Comparison of ENCODE assay signal across 29 mouse cellular contexts in genomic region chr8:121865356-121865755, GRCm38 (mm10). TPM values are rescaled to one million over a fixed set of nuclear protein-coding genes. Genes with fewer than 3 reads are reported as not detected.
DNase-seq lines count a peak whose midpoint lies in the region; ATAC-seq and TF ChIP-seq lines count a peak whose summit lies in the region.
"Had no signal": no experiment of that assay in that cellular context is flagged by ENCODE, and none has a peak within 500 bp of the region (broad histone marks: within the 10 kb centered on the region; RNA-seq: fewer than 3 reads in every experiment).

No protein-coding gene starts in this region.

- H3K27me3 ChIP-seq in intestine, embryonic 16.5 days (replicated peaks; ENCODE audit: control insufficient read depth, insufficient read depth, low read length), result no peaks in the 10 kb centered on the region
- no peaks in the 10 kb centered on the region for H3K27me3 ChIP-seq in intestine, postnatal 0 days (replicated peaks; ENCODE audit: control insufficient read depth, insufficient read depth, low read length)
- no peaks in the 10 kb centered on the region for H3K27me3 ChIP-seq in embryonic facial prominence, embryonic 10.5 days (replicated peaks; ENCODE audit: low read depth, poor library complexity, severe bottlenecking)
- no peaks in the 10 kb centered on the region for H3K27me3 ChIP-seq in stomach, embryonic 15.5 days (replicated peaks)
- H3K27me3 ChIP-seq in heart, adult 2 months (ENCODE audit: control insufficient read depth, insufficient read depth, low read length), result no peaks in the 10 kb centered on the region
- no peaks in the 10 kb centered on the region for H3K27me3 ChIP-seq in hindbrain, embryonic 10.5 days (ENCODE audit: insufficient read depth, poor library complexity, severe bottlenecking)
- H3K27me3 ChIP-seq: embryonic facial prominence, embryonic 15.5 days; forebrain, embryonic 13.5 days; hindbrain, embryonic 13.5 days; lung, embryonic 15.5 days; midbrain, embryonic 15.5 days; Patski had no signal

- no peak overlapping the region for H3K4me3 ChIP-seq in intestine, embryonic 16.5 days (ENCODE audit: low read length)
- H3K4me3 ChIP-seq in intestine, postnatal 0 days (ENCODE audit: low read depth, low read length), result no peak overlapping the region
- H3K4me3 ChIP-seq in embryonic facial prominence, embryonic 10.5 days, result no peak overlapping the region
- H3K4me3 ChIP-seq in stomach, embryonic 15.5 days (replicated peaks), result no peak overlapping the region
- H3K4me3 ChIP-seq in heart, adult 2 months, result no peak overlapping the region
- H3K4me3 ChIP-seq in hindbrain, embryonic 10.5 days, result no peak overlapping the region
- H3K4me3 ChIP-seq: embryonic facial prominence, embryonic 15.5 days; forebrain, embryonic 13.5 days; heart, embryonic 10.5 days; hindbrain, embryonic 13.5 days; lung, embryonic 15.5 days; midbrain, embryonic 15.5 days had no signal

- no peaks in the 10 kb centered on the region for H3K9me3 ChIP-seq in intestine, embryonic 16.5 days (ENCODE audit: control insufficient read depth, low read length)
- no peaks in the 10 kb centered on the region for H3K9me3 ChIP-seq in intestine, postnatal 0 days (ENCODE audit: control insufficient read depth)
- no peaks in the 10 kb centered on the region for H3K9me3 ChIP-seq in embryonic facial prominence, embryonic 10.5 days
- H3K9me3 ChIP-seq in stomach, embryonic 15.5 days, result no peaks in the 10 kb centered on the region
- no peaks in the 10 kb centered on the region for H3K9me3 ChIP-seq in hindbrain, embryonic 10.5 days
- H3K9me3 ChIP-seq: embryonic facial prominence, embryonic 15.5 days; forebrain, embryonic 13.5 days; G1E; heart, embryonic 10.5 days; hindbrain, embryonic 13.5 days; lung, embryonic 15.5 days; midbrain, embryonic 15.5 days had no signal

- intact Hi-C loops in heart, adult 2 months (cut with DNase I), result no loop called here

- no peaks in the 10 kb centered on the region for H3K36me3 ChIP-seq in intestine, embryonic 16.5 days (ENCODE audit: control insufficient read depth, insufficient read depth, low read length)
- no peaks in the 10 kb centered on the region for H3K36me3 ChIP-seq in intestine, postnatal 0 days (ENCODE audit: control insufficient read depth, insufficient read depth)
- no peaks in the 10 kb centered on the region for H3K36me3 ChIP-seq in embryonic facial prominence, embryonic 10.5 days (replicated peaks)
- H3K36me3 ChIP-seq in stomach, embryonic 15.5 days, result no peaks in the 10 kb centered on the region
- no peaks in the 10 kb centered on the region for H3K36me3 ChIP-seq in heart, adult 2 months (ENCODE audit: control insufficient read depth, insufficient read depth, low read length)
- no peaks in the 10 kb centered on the region for H3K36me3 ChIP-seq in hindbrain, embryonic 10.5 days
- H3K36me3 ChIP-seq: embryonic facial prominence, embryonic 15.5 days; G1E; heart, embryonic 10.5 days; hindbrain, embryonic 13.5 days; lung, embryonic 15.5 days; midbrain, embryonic 15.5 days had no signal

- WGBS in intestine, embryonic 16.5 days, result 61% methylated on average over 8 of the region's 8 CpGs
- 65% methylated on average over 8 of the region's 8 CpGs for WGBS in intestine, postnatal 0 days
- WGBS in embryonic facial prominence, embryonic 10.5 days, result 57% methylated on average over 8 of the region's 8 CpGs
- 36% methylated on average over 8 of the region's 8 CpGs for WGBS in large intestine, adult 2 months
- 44% methylated on average over 8 of the region's 8 CpGs for WGBS in stomach, embryonic 15.5 days
- 81% methylated on average over 8 of the region's 8 CpGs for WGBS in heart, adult 2 months
- WGBS in hindbrain, embryonic 10.5 days, result 76% methylated on average over 8 of the region's 8 CpGs

- no peaks in the 10 kb centered on the region for H3K79me2 ChIP-seq in heart, adult 2 months (replicated peaks; ENCODE audit: control insufficient read depth, insufficient read depth, low read length)

- H3K9ac ChIP-seq in intestine, embryonic 16.5 days (ENCODE audit: low read depth, low read length), result no peak overlapping the region
- no peak overlapping the region for H3K9ac ChIP-seq in intestine, postnatal 0 days (ENCODE audit: low read depth, low read length)
- H3K9ac ChIP-seq in stomach, embryonic 15.5 days, result no peak overlapping the region
- no peak overlapping the region for H3K9ac ChIP-seq in heart, adult 2 months (ENCODE audit: low read depth, low read length)
- H3K9ac ChIP-seq: embryonic facial prominence, embryonic 15.5 days; forebrain, embryonic 13.5 days; hindbrain, embryonic 13.5 days; lung, embryonic 15.5 days; midbrain, embryonic 15.5 days had no signal

- 0 out of 2 replicates have a peak, but pooled peaks have one; percentile 26 for ATAC-seq in intestine, embryonic 16.5 days
- no peak for ATAC-seq in intestine, postnatal 0 days
- ATAC-seq in stomach, embryonic 15.5 days (ENCODE audit: insufficient read depth, low FRiP score, low read depth), result peak; percentile 19; the same call in 1 of the 2 replicates
- ATAC-seq: forebrain, embryonic 13.5 days; midbrain, embryonic 15.5 days; Patski had no signal

- H3K27ac ChIP-seq in intestine, embryonic 16.5 days (ENCODE audit: low read length), result no peak overlapping the region
- no peak overlapping the region for H3K27ac ChIP-seq in intestine, postnatal 0 days (ENCODE audit: low read depth, low read length)
- H3K27ac ChIP-seq in embryonic facial prominence, embryonic 10.5 days (replicated peaks), result no peak overlapping the region
- H3K27ac ChIP-seq in stomach, embryonic 15.5 days, result no peak overlapping the region
- no peak overlapping the region for H3K27ac ChIP-seq in heart, adult 2 months
- no peak overlapping the region for H3K27ac ChIP-seq in hindbrain, embryonic 10.5 days
- H3K27ac ChIP-seq: embryonic facial prominence, embryonic 15.5 days; forebrain, embryonic 13.5 days; heart, embryonic 10.5 days; hindbrain, embryonic 13.5 days; lung, embryonic 15.5 days; midbrain, embryonic 15.5 days had no signal

- no peak for TF ChIP-seq CTCF in intestine, postnatal 0 days (IDR thresholded peaks at IDR 0.05; ENCODE audit: low read depth)
- no peak for TF ChIP-seq CTCF in heart, adult 2 months (IDR thresholded peaks at IDR 0.05)

- no peak for TF ChIP-seq POLR2A in heart, adult 2 months (IDR thresholded peaks at IDR 0.05; ENCODE audit: insufficient read depth, low read depth, low read length)

- no peak for TF ChIP-seq EP300 in heart, adult 2 months (IDR thresholded peaks at IDR 0.05; ENCODE audit: insufficient read depth, low read depth, low read length)

- peak; percentile 52 for DNase-seq in embryonic facial prominence, embryonic 10.5 days (ENCODE audit: low spot score)
- DNase-seq in large intestine, adult 2 months (ENCODE audit: low read depth, low spot score), result peak; percentile 27
- DNase-seq in heart, adult 2 months, result no peak
- no peak for DNase-seq in hindbrain, embryonic 10.5 days (ENCODE audit: low spot score)
- DNase-seq in right cerebral cortex, postnatal 4 days, result no peak
- DNase-seq: adrenal gland, postnatal 10 days; cerebellum, adult 11 months; cerebellum, adult 9-11 months; gastrocnemius, postnatal 14 days; heart, postnatal 36 days; kidney, adult 18-20 months; kidney, postnatal 36 days; left cerebral cortex, postnatal 4 days; lung, postnatal 4 days; right cerebral cortex, adult 18-20 months; thymus, adult 2 months; thymus, postnatal 36 days had no signal

- H3K4me2 ChIP-seq in intestine, embryonic 16.5 days (ENCODE audit: low read depth, low read length), result no peak overlapping the region
- H3K4me2 ChIP-seq in intestine, postnatal 0 days (replicated peaks; ENCODE audit: low read depth), result no peak overlapping the region
- no peak overlapping the region for H3K4me2 ChIP-seq in stomach, embryonic 15.5 days
- H3K4me2 ChIP-seq: embryonic facial prominence, embryonic 15.5 days; forebrain, embryonic 13.5 days; hindbrain, embryonic 13.5 days; liver, embryonic 11.5 days; lung, embryonic 15.5 days; midbrain, embryonic 15.5 days had no signal

- H3K4me1 ChIP-seq in intestine, embryonic 16.5 days (ENCODE audit: control insufficient read depth, insufficient read depth, low read length), result no peaks in the 10 kb centered on the region
- no peaks in the 10 kb centered on the region for H3K4me1 ChIP-seq in intestine, postnatal 0 days (replicated peaks; ENCODE audit: control insufficient read depth, insufficient read depth, low read length)
- peaks cover 29% of the 10 kb centered on the region for H3K4me1 ChIP-seq in embryonic facial prominence, embryonic 10.5 days
- H3K4me1 ChIP-seq in stomach, embryonic 15.5 days, result 0 out of 2 replicates have a peak, but pooled peaks cover 3% of the 10 kb centered on the region
- peaks cover 2% of the 10 kb centered on the region; the same call in 1 of the 2 replicates for H3K4me1 ChIP-seq in heart, adult 2 months (ENCODE audit: control insufficient read depth, insufficient read depth, low read length)
- peaks cover 14% of the 10 kb centered on the region; the same call in 1 of the 2 replicates for H3K4me1 ChIP-seq in hindbrain, embryonic 10.5 days (replicated peaks)
- H3K4me1 ChIP-seq: forebrain, embryonic 13.5 days; heart, embryonic 10.5 days; hindbrain, embryonic 13.5 days; lung, embryonic 15.5 days; midbrain, embryonic 15.5 days had no signal

RNA-seq across cellular contexts. Expression of gene Klhdc4, which starts 36.0 kb away (rescaled TPM):
- polyA plus RNA-seq in intestine, embryonic 16.5 days (2015; fragmentation: Nextera tagmentation; extraction: Ambion mirVana), result 35.5 and 38.8 TPM in 2 replicates
- polyA plus RNA-seq in intestine, postnatal 0 days (2015; fragmentation: Nextera tagmentation; extraction: Ambion mirVana), result 10.7 and 12.1 TPM in 2 replicates
- 67.3 and 71.2 TPM in 2 replicates for polyA plus RNA-seq in embryonic facial prominence, embryonic 10.5 days (2016; fragmentation: Nextera tagmentation; extraction: Ambion mirVana)
- polyA plus RNA-seq in large intestine, adult 2 months (2012; rRNA removed), result 11.5 and 16.9 TPM in 2 replicates
- 36.2 and 38.6 TPM in 2 replicates for polyA plus RNA-seq in stomach, embryonic 15.5 days (2015; fragmentation: Nextera tagmentation; extraction: Ambion mirVana)
- total RNA-seq in heart, adult 2 months (2021), result 10 to 100 TPM; 11.2 to 12.6 TPM
- polyA plus RNA-seq in heart, adult 2 months (2012; rRNA removed), result 9.6 and 11.0 TPM in 2 replicates
- polyA plus RNA-seq in hindbrain, embryonic 10.5 days (2016; fragmentation: Nextera tagmentation; extraction: Ambion mirVana), result 60.6 and 66.1 TPM in 2 replicates

RNA-seq across cellular contexts. Expression of gene Slc7a5, which starts 42.1 kb away (rescaled TPM):
- polyA plus RNA-seq in intestine, embryonic 16.5 days (2015; fragmentation: Nextera tagmentation; extraction: Ambion mirVana), result 11.6 and 12.5 TPM in 2 replicates
- 4.7 and 6.1 TPM in 2 replicates for polyA plus RNA-seq in intestine, postnatal 0 days (2015; fragmentation: Nextera tagmentation; extraction: Ambion mirVana)
- polyA plus RNA-seq in embryonic facial prominence, embryonic 10.5 days (2016; fragmentation: Nextera tagmentation; extraction: Ambion mirVana), result 18.7 and 21.0 TPM in 2 replicates
- 16.8 and 19.3 TPM in 2 replicates for polyA plus RNA-seq in large intestine, adult 2 months (2012; rRNA removed)
- polyA plus RNA-seq in stomach, embryonic 15.5 days (2015; fragmentation: Nextera tagmentation; extraction: Ambion mirVana), result 22.7 and 26.6 TPM in 2 replicates
- total RNA-seq in heart, adult 2 months (2021), result 1 to 10 TPM; 3.1 to 4.6 TPM
- 5.0 and 5.2 TPM in 2 replicates for polyA plus RNA-seq in heart, adult 2 months (2012; rRNA removed)
- polyA plus RNA-seq in hindbrain, embryonic 10.5 days (2016; fragmentation: Nextera tagmentation; extraction: Ambion mirVana), result 27.2 and 27.6 TPM in 2 replicates

Comparison
In these comparisons a context has a peak if more than half of its experiments do, and no peak if none do; other contexts are left out.
1. DNase-seq: peak in embryonic facial prominence, embryonic 10.5 days (single experiment) and large intestine, adult 2 months (single experiment); none in heart, adult 2 months (0 of 2), hindbrain, embryonic 10.5 days (single experiment) and right cerebral cortex, postnatal 4 days (single experiment).